Mouse (Mus musculus) adrenal gland, postnatal 4 days (tissue): ENCODE data around the gene Slc39a12. TPM values are rescaled to one million over a fixed set of nuclear protein-coding genes. Genes with fewer than 3 reads are reported as not detected.

ENCODE experiments used
- total RNA-seq, 2 experiments: library from RNA; stranded (reverse); gene quantifications; 2 replicates each; pipeline ENCODE4 v1.2.3; 2021

Slc39a12 gene
- total RNA-seq, 2 experiments from 2014 or later, result 0.14 TPM; not detected in 1

Other genes with a start within 250 kb of the Slc39a12 start
- gene Tmem236, start 213.8 kb upstream of the Slc39a12 start, total RNA-seq, result under 1 TPM; 0.17 TPM
- gene Mrc1, start 158.9 kb upstream of the Slc39a12 start, total RNA-seq, result 10 to 100 TPM; 28.7 to 33.3 TPM
- 10 to 100 TPM; 58.6 to 61.6 TPM for gene Cacnb2, start 214.8 kb downstream of the Slc39a12 start, total RNA-seq